Mouse (Mus musculus) ovary, postnatal 14 days (tissue): ENCODE results near the gene Galnt10.

ENCODE experiments used
- DNase-seq: peaks from one replicate; pipeline ENCODE4 v3.0.0; 2022; ENCODE audit warnings: low spot score

Gene Galnt10

DNA sequence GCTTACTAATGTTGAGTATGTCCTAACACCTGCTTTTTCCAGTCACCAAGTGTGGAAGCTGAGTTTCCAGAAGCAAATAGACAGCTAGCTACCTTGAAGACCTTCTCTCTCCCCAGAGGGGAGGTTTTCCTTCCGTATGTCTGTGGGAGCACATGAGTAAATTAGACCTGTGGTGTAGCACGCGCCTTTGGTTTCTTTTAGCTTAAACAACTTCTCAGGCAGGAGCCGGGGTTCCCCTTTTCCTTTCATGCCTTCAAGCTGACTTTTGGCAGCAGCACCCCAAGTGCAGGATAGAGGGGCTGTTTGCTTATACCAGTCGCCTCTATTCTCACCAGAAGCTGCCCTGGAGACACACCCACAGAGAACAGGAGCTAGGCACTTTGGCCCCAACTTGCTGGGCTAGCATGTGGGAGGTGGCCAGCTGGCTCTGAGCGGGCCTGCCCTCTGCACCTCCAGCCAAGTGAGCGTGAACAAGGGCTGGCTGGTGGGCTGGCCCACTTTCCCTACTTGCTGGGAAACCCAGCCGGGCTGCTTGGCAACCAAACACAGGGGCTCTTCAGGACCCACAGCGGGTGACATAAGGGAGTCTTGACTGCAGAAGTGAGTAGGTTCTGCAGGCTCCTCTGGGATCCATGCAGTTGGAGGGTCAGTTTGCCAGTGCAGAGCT, 82.2 kb downstream of the Galnt10 start:
- no peak for DNase-seq

DNA sequence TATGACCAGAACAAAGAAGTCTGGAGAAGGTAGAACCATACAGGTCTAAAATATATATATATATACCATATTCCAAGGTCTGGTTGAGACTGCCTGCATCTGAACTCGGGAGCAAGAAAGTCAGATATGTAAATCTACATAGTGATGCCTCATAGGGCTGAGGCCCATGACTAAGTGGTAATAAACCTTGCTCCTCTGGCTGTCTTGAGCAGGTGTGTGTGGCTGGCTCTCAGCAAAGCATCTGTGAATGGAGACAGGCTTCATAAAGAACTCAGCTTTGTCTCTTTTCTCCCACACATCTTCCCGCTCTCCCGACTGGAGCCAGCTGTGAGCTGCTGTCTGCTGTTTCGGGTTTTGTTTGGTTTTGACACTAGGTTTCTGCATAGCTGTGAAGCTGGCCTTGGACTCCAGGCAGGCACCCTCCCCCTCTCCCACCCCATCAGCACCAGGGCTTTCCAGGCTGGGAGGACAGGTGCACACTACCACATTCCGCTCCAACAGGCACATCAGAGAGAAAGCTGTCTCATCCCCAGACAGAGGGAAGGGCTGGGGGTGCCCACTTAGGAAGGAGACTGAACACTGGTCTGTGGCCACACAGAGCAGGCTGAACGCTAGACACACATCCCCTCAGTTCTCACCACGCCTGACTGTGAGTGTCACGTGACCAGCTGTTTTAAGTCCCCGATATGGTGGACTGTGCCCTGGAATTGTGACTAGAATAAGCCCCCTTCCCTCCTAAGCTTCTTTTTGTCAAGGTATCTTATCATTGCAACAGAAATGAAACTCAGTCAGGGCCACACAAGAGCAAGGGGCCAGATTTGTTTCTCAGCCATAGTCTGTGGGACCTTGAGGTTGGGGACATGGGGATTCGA, 87.4 kb downstream of the Galnt10 start:
- no peak for DNase-seq

DNA sequence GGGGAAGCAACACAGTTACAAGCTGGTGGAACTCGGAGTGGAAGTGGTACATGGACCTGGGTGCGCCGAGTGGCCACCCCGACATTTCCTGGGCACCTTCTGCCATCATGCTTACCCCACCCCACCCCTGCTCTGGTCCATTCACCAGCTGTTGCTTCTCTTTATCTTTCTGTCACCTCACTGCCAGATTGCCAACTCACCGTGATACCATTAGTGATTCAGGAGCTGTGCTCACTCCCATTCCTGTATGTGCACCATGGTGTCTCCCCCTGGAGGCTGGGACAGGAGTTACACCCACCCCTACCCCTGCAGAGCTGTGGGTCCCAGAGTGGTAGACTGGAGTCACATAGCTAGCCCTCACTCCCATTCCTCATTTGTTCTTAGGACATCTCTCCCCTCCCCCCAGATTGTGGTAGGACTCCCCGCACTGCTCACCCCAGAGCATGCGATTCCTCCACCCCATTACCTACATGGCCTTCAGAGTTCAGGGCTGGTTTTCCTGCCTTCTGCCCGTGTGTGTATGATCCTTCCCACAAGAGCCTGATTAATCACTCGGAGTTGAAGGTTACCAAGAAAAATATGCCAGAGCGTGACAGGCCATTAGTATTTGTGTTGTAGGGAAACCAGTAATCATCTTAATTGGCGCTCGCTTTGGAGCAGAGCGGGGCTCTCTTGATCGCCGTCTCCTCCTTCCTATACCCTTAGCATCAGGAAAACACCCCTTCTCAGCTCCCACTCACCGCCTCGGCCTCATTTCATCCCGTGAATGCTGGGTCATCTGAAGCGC, 102.2 kb downstream of the Galnt10 start:
- DNase-seq: peak; percentile 7

DNA sequence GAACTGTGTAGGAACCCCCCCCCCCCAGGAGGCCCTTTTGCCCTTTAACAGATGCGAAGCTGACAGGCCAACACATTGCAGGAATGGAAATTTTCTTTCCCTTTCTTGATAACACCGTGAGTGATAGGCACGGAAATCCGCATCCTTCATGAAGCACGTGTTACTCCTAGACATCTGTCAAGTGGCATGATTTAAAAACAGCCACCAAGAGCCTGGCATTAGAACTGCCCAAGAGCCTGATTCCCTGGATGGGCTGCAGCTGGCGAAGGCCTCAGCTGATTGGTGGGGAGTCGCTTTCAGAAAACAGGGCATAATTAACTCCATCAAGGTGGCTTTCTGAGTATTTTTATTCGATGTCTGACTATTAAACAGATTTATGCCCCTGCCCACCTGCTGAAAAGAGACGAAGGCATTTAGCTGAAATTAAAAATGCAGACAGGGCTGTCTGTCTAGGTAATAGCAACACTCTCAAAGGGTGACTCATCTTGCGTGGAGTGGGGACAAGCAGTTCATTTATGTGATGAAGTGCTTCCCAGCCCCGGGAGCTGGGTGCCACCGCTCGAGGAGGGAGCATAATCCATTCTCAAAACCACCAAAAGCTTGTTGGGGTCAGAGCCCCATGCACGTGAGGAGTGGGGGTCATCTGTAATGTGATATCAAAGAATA, 108.4 kb downstream of the Galnt10 start:
- no peak for DNase-seq

DNA sequence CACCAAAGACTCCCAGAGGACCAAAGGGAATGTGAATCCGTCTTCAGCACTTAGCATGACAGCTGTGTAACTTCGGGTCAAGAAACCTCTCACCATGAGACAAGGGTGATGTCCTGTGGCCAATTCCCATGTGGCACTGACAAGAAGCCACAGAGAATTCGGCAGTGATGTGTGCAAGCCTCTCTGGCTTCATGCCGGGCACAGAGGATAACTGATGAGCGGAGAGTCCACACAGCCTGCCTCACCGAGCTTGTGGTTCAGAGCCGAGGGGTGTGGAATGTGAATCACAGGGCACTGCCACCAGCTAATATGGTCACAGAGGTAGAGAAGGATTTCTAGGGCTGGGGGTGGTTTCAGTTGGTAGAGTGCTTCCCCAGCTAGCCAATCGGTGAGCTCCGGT, 113.4 kb downstream of the Galnt10 start:
- DNase-seq: no peak

GRCm38 (mm10) chr11:57760509-57761058, 115.3 kb downstream of the Galnt10 start:
- DNase-seq: no peak

DNA sequence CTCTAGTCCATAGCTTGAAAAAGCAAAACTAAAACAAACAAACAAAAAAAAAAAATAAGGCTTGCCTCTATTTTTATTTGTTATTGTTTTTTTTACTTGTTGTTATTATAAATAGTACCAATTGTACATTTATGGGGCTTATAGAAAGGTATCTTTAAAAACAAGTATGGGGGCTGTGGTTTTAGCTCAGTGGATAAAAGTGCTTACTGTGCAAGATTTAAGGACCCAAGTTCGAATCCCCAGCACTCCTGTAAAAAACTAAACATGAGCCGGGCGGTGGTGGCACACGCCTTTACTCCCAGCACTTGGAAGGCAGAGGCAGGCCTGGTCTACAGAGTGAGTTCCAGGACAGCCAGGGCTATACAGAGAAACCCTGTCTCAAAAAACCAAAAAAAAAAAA, 116.1 kb downstream of the Galnt10 start:
- DNase-seq: no peak

GRCm38 (mm10) chr11:57764124-57764523, 118.9 kb downstream of the Galnt10 start:
- DNase-seq: no peak

DNA sequence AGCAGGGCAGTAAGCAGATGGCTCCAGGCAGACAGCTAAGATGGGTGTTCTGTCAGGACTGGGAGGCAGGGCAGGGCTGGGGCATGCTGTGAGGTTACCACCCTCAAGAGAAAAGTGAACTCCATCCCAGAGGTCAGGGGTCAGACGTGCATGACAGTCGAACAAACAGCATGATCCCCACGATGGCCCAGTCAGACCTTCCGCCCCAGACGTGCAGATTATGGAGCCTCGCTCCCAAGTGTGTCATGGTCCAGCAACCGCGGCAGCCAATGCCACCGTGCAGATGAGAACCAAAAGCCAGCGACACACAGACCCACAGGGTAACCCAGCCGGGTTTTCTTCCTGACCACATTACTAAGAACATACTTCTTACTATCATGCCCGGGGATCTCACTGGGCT, 121.4 kb downstream of the Galnt10 start:
- DNase-seq: no peak

GRCm38 (mm10) chr11:57767171-57767570, 121.9 kb downstream of the Galnt10 start:
- no peak for DNase-seq

DNA sequence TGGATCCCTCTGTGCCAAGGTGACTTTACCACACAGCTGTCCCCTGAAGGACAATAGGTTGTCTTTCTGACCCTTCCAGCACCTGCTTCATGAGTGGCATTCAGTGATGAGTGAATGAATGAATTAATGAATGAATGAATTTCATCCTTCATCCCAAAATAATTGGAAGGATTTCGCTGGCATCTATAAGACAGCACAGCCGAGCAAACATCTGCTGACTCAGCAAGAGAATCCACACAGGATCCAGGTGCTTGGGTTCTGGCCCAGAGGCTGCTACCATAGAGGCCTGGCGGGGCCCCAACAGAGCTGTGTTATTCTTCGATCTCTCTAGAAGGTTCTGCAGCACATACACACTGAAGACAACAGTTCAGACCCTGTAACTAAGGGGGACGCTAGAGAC, 125.5 kb downstream of the Galnt10 start:
- no peak for DNase-seq

DNA sequence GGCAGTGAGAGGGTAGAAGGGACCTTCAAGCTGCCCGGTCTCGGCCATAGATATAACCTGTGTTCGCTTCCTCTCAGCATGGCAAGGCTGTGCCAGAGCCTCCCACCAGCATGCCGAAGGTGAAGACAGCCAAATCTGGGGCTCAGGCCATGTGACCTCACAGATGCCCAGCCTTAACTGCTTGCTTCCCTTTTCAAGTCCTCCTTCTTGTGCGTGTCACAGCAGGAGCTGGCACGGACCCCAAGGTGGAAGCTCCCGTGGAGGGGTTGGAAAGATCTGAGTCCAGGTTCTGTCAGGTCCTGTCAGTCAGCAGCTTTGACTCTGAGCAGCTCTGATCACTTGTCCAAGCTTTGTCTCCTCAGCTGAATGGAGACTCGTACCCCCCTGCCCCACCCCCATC, 126.4 kb downstream of the Galnt10 start:
- DNase-seq: no peak

DNA sequence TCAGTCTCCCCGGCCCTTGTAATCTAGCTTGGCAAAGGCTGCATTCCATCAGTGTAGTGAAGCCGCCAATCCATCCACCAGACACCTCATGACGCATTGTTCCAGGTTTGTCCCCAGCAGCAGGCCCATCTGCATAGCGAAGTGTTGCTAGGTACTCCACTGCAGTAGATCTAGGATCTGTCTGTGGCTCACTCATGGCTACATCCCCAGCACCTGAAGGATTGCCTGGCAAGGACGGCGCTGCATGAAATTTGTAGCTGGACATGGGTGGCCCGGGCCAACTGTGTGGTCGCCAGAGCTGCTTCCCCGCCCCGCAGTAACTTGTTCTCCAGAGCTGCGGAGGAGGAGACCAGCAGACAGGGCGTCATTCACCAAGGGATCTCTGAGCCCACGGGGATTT, 128.2 kb downstream of the Galnt10 start:
- no peak for DNase-seq

DNA sequence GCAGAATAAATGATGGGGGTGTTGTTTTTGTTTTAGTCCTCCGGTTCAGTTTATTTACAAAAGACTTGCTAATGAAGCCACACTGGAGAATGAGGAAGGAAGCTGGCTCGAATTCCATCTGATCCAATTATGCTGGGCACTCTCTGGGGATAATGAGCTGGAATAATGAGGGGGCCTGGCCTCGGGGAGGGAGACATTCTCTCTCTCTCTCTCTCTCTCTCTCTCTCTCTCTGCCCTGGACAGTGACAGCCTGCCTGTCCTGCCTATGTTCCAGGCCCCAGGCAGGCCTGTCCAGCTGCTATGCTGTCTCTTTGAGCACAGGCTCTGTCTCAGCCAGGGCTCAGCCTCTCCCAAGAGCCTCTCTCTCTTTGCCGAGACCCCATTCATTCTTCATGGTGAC, 128.7 kb downstream of the Galnt10 start:
- DNase-seq: no peak

GRCm38 (mm10) chr11:57775868-57776267, 130.6 kb downstream of the Galnt10 start:
- DNase-seq: no peak

- DNase-seq: no peak
Measured at GRCm38 (mm10) chr11:57776546-57776945, 131.3 kb downstream of the Galnt10 start.

DNA sequence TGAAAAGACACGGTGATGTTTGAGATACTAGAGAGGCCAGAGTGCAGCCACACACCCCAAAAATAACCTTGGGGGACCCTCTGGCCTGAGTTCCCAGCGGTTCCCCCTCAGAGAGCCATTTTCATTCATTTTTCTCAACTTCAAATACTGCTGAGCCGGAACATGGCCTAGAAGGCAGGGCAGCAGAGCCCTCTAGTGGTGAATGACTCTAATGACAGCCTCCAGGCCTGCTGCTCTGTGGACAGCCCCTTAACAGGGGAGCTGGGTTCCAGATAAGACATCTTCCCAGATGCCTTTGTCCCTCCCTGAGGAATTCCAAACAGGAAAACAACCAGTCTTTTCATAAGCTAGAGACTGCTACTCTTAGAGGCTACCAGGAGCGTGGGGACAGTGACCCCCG, 133.1 kb downstream of the Galnt10 start:
- DNase-seq: peak; percentile 28

DNA sequence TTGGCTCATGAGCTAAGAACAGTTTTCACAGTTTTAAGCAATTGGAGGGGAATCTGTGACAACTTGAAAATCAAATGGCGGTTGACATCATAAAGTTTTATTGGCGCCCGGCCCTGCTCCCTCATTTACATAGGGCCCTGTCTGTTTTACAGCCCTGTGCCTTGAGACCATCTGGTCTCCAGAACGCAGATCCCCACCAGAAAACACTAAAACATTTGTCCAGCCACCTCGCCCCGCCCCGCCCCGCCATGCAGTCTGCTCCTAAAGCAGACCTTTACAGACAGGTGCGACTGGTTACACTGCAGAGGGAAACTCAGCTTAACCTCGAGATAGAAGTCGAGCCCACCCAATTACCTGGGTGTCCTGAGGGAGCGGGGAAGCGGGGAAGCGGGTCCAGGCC, 134.6 kb downstream of the Galnt10 start:
- DNase-seq: no peak

DNA sequence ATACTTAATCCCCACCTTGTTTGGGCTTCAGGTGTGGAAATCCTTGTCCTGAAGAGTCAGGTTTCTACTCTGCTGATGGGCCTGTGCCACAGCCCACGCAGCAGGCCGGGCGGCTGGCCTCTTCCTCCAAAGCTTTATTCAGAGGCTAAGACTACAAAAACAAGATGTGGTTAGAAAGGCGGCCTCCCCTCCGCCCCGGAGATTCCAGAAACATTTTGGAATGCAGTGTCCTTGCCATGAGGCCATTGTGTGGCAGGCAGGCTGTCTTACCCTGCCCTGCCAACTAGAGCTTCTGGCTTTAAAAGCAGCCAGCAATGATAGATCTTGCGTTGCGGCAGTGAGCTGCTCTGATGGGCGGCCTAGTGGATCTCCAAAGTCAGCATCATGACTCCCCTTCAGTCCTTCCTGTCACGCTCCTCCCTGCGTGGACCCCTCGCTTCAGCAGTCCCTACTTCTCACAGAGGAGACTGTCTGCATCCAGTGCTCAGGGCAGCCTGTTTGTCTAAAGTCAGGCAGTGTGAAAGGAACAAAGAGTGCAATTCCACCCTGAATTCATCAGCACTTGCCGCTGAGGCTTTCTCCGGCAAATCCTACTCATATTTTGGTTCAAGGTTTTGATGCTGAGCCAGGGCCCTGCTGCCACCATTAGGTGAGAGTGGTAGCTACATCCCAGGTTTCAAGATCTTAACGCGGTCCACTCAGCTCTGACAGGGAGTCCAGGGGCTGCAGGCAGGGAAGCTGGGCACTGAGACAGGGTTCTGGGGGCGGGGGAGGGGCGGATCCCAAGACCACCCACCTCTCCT, 141.6 kb downstream of the Galnt10 start:
- peak; percentile 30 for DNase-seq

- peak; percentile 36 for DNase-seq
Measured at GRCm38 (mm10) chr11:57787913-57788312, 142.7 kb downstream of the Galnt10 start.
